Mouse (Mus musculus): Measurements from ENCODE around the gene Saal1. TPM values are rescaled to one million over a fixed set of nuclear protein-coding genes. Genes with fewer than 3 reads are reported as not detected.
"Not testable (repeated sequence)": the region's sequence is repeated elsewhere in the genome, so short reads cannot be mapped to it uniquely, and the experiment has no call there.

The Saal1 gene
- total RNA-seq (2014; rRNA removed) (14.3 and 16.2 TPM in 2 replicates), polyA plus RNA-seq (2015; fragmentation: Nextera tagmentation; extraction: Ambion mirVana) (13.3 and 14.4 TPM in 2 replicates)

DNA sequence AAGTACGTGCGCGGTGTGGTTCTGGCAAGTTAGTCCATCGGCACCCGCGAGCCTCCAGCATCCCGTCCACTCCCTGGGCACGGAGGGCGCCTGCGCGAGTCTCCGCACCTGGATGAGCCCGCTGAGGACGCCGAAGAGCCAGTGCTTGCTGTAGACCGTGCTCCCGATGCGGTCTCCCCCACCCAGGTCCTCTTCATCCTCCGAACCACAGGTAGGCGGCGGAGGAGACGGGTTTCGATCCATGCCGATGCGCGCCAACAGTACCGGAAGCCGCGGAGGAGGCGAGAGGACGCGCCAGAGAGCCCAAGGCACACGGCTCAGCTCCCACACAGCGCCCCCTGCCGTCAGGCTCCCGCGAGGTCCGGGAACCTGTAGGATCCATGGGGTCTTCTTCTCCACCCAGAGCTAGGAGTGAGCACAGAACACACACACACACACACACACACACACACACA is at the start of gene Saal1:
Gene Saal1 (minus strand): TSS at position 291 of the 455 bp plus-strand sequence.
- Histone ChIP-seq H3K36me3 (ENCODE audit: insufficient read depth) (peaks cover 18% of the 10 kb centered on the region), H3K27ac (ENCODE audit: low read depth, low read length) (peak within 1 kb of the TSS; percentile 88), H3K4me2 (ENCODE audit: low read depth) (peak within 1 kb of the TSS; percentile 47), H3K9me3 (ENCODE audit: low read length) (no peaks in the 10 kb centered on the region), H3K4me3 (ENCODE audit: low read depth, low read length) (peak within 1 kb of the TSS; percentile 80), H3K4me1 (ENCODE audit: insufficient read depth) (peaks cover 7% of the 10 kb centered on the region), H3K9ac (peak within 1 kb of the TSS; percentile 91), H3K27me3 (ENCODE audit: insufficient read depth, low read length) (no peaks in the 10 kb centered on the region)
- DNase-seq (peak; percentile 95), ATAC-seq (peak; percentile 98)
- 2% methylated on average over 38 of the region's 38 CpGs for WGBS
- peak; percentile 98 for TF ChIP-seq CTCF (IDR thresholded peaks at IDR 0.05; ENCODE audit: low read depth)

DNA sequence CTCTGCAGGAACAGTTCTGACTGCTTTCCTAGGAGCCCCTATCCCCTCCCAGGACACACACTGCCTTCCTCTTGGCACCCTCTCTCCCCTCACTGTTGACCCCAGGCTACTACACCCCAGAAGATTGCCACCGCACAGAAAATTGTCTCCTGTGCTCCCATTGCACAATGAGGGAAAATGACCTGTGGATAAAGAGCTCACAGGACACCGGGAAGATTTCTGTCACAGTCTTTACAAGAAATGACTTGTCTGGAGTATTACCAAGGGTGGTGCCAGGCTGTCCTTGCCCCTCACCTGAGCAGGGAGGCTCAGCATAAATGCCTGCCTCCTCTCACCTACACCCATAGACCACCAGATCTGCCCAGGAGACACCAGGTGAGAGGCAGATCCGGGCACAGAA is 41.0 kb upstream of the Saal1 start, which contains the start of gene Saa2:
Gene Saa2 (plus strand): TSS at position 301 of the 400 bp plus-strand sequence.
- H3K9me3 ChIP-seq (ENCODE audit: low read length): no peaks in the 10 kb centered on the region
- no peak within 1 kb of the TSS for H3K4me3 ChIP-seq (ENCODE audit: low read depth, low read length)
- H3K4me1 ChIP-seq (ENCODE audit: insufficient read depth): no peaks in the 10 kb centered on the region
- ATAC-seq (no peak), DNase-seq (no peak)
- H3K27me3 ChIP-seq (ENCODE audit: insufficient read depth, low read length): no peaks in the 10 kb centered on the region
- no peaks in the 10 kb centered on the region for H3K36me3 ChIP-seq (ENCODE audit: insufficient read depth)
- no peak within 1 kb of the TSS for H3K4me2 ChIP-seq (ENCODE audit: low read depth)
- no peak within 1 kb of the TSS for H3K9ac ChIP-seq
- 76% methylated on average over 3 of the region's 3 CpGs for WGBS
- no peak within 1 kb of the TSS for H3K27ac ChIP-seq (ENCODE audit: low read depth, low read length)
- TF ChIP-seq CTCF (IDR thresholded peaks at IDR 0.05; ENCODE audit: low read depth): no peak

DNA sequence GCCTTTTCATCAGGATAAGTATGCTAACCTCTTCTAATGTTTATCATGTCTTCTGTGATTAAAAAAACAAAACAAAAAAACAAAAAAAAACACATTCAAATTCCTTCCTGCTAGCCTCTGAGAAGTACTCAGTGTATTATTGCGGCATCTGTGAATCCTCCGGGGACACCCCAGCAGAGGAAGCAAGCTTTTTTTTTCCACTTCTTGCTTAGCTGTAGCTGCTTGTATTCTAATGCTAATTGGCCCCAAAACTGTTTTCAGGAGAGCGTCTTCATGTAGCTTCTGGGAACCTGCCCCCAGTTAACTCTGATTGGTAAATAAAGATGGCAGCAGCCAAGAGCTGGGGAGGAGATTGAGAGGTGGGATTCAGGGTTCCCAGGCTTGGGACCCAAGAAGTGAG is 38.0 kb upstream of the Saal1 start:
- no peak overlapping the region for H3K27ac ChIP-seq (ENCODE audit: low read depth, low read length)
- no peaks in the 10 kb centered on the region for H3K9me3 ChIP-seq (ENCODE audit: low read length)
- DNase-seq: no peak
- H3K4me3 ChIP-seq (ENCODE audit: low read depth, low read length): no peak overlapping the region
- no peak for ATAC-seq
- no peak overlapping the region for H3K4me2 ChIP-seq (ENCODE audit: low read depth)
- 31% methylated on average over 3 of the region's 3 CpGs for WGBS
- H3K4me1 ChIP-seq (ENCODE audit: insufficient read depth): no peaks in the 10 kb centered on the region
- H3K36me3 ChIP-seq (ENCODE audit: insufficient read depth): no peaks in the 10 kb centered on the region
- no peak for TF ChIP-seq CTCF (IDR thresholded peaks at IDR 0.05; ENCODE audit: low read depth)
- no peaks in the 10 kb centered on the region for H3K27me3 ChIP-seq (ENCODE audit: insufficient read depth, low read length)
- H3K9ac ChIP-seq: no peak overlapping the region

DNA sequence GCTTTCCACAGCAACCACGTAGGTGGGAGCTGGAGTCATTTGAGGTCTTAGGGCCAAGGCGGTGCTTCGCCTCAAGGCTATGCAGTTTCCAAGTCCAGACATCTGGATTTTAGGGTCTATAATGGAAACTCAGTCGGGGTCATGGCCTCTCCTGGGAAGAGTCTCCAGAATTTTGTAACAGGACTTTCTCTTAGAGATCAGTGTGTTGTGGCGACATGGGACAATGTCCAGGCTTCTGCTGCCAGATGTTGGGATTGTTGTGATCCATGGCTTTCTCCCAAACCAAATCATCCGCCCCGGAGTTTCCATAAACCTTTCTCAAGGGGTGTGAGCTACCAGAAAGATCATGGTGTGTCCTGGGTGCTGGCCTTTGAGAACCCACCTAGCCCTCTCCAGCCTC is 35.9 kb upstream of the Saal1 start:
- DNase-seq: no peak
- no peaks in the 10 kb centered on the region for H3K27me3 ChIP-seq (ENCODE audit: insufficient read depth, low read length)
- H3K4me3 ChIP-seq (ENCODE audit: low read depth, low read length): no peak overlapping the region
- no peak for TF ChIP-seq CTCF (IDR thresholded peaks at IDR 0.05; ENCODE audit: low read depth)
- H3K36me3 ChIP-seq (ENCODE audit: insufficient read depth): no peaks in the 10 kb centered on the region
- no peaks in the 10 kb centered on the region for H3K4me1 ChIP-seq (ENCODE audit: insufficient read depth)
- ATAC-seq: no peak
- H3K4me2 ChIP-seq (ENCODE audit: low read depth): no peak overlapping the region
- 90% methylated on average over 7 of the region's 7 CpGs for WGBS
- no peaks in the 10 kb centered on the region for H3K9me3 ChIP-seq (ENCODE audit: low read length)
- no peak overlapping the region for H3K9ac ChIP-seq
- no peak overlapping the region for H3K27ac ChIP-seq (ENCODE audit: low read depth, low read length)

DNA sequence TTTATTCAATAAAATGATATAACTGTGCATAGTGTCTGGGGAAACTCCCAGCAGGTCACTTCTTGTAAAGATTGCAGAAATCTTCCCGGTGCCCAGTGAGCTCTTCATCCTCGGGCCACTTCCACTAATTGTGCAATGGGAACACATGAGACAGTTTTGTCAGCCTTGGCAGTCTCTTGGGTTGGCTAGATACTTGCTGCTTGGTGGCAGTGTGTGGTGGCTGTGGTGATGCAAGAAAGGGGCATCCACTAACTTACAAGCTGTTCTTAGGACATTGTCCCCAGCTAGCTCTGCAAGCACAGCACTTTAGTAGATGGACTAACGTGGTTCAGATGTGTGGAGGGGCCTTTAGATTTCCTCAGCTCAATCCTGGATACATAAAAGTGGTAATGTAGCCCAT is 35.3 kb upstream of the Saal1 start:
- Histone ChIP-seq H3K27ac (ENCODE audit: low read depth, low read length) (no peak overlapping the region), H3K27me3 (ENCODE audit: insufficient read depth, low read length) (no peaks in the 10 kb centered on the region), H3K9me3 (ENCODE audit: low read length) (no peaks in the 10 kb centered on the region), H3K4me1 (ENCODE audit: insufficient read depth) (no peaks in the 10 kb centered on the region), H3K4me3 (ENCODE audit: low read depth, low read length) (no peak overlapping the region), H3K9ac (no peak overlapping the region), H3K4me2 (ENCODE audit: low read depth) (no peak overlapping the region), H3K36me3 (ENCODE audit: insufficient read depth) (no peaks in the 10 kb centered on the region)
- ATAC-seq (no peak), DNase-seq (no peak)
- TF ChIP-seq CTCF (IDR thresholded peaks at IDR 0.05; ENCODE audit: low read depth): no peak
- 78% methylated on average over 3 of the region's 3 CpGs for WGBS

DNA sequence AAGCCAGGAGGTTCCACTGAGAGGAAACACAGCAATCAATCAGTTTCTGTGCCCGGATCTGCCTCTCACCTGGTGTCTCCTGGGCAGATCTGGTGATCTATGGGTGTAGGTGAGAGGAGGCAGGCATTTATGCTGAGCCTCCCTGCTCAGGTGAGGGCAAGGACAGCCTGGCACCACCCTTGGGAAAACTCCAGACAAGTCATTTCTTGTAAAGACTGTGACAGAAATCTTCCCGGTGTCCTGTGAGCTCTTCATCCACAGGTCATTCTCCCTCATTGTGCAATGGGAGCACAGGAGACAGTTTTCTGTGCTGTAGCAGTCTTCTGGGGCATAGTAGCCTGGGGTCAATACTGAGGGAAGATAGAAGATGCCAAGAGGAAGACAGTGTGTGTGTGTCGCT is 32.4 kb upstream of the Saal1 start, which contains the start of gene Saa1:
Gene Saa1 (minus strand): TSS at position 101 of the 400 bp plus-strand sequence.
- not testable (repeated sequence) for ATAC-seq; DNase-seq; H3K4me2 ChIP-seq (ENCODE audit: low read depth); H3K9ac ChIP-seq; H3K4me1 ChIP-seq (ENCODE audit: insufficient read depth); H3K36me3 ChIP-seq (ENCODE audit: insufficient read depth); H3K27me3 ChIP-seq (ENCODE audit: insufficient read depth, low read length); H3K9me3 ChIP-seq (ENCODE audit: low read length); H3K27ac ChIP-seq (ENCODE audit: low read depth, low read length); H3K4me3 ChIP-seq (ENCODE audit: low read depth, low read length)
- WGBS: 71% methylated on average over 3 of the region's 3 CpGs

DNA sequence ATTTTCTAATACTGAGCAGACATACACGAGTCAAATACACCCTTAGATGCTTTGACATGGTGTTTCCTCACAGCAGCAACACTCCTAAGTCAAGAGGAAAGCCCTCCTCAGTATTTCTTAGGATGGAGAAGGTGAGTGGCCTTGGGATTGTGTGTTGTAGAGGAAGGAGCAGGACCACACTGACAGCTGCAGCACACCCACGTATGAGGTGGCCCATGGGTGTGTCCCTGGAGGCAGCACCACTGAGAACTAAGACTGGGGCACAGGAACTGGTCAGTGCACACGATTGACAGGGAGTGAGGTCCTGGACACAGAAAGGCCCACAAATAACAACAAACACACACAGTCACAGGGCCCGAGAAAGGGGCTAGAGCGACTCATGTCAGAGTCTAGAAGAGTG is 29.6 kb upstream of the Saal1 start:
- H3K9ac ChIP-seq; H3K9me3 ChIP-seq (ENCODE audit: low read length); DNase-seq; H3K4me2 ChIP-seq (ENCODE audit: low read depth); H3K27me3 ChIP-seq (ENCODE audit: insufficient read depth, low read length); H3K4me1 ChIP-seq (ENCODE audit: insufficient read depth); ATAC-seq; H3K36me3 ChIP-seq (ENCODE audit: insufficient read depth); H3K4me3 ChIP-seq (ENCODE audit: low read depth, low read length); H3K27ac ChIP-seq (ENCODE audit: low read depth, low read length): not testable (repeated sequence)
- WGBS: 82% methylated on average over 5 of the region's 5 CpGs

All from forebrain, postnatal 0 days (tissue).